Mouse (Mus musculus): ENCODE data around the gene Plekhg3.

Plekhg3 gene

DNA sequence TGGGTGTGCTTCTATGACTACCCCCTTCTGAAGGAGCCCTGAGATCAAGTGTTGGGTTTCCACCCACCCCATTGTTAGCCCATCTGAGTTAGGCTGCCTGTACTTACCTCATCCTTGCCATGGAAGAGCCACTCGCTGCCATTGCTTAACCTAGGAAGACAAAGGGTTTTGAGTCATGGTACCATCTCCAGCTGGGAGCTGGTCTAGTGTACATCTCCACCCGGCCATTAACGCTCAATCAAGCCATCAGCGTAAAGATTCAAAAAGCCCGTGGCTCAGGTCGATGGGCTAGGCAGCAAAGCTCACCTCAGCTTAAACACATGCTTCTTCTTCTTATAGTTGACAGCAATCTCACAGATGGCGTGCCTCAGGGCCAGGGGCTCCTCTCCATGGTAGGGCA, 52.8 kb downstream of the Plekhg3 start:
- DNase-seq (ENCODE audit: low read depth, low spot score) = no peak

DNA sequence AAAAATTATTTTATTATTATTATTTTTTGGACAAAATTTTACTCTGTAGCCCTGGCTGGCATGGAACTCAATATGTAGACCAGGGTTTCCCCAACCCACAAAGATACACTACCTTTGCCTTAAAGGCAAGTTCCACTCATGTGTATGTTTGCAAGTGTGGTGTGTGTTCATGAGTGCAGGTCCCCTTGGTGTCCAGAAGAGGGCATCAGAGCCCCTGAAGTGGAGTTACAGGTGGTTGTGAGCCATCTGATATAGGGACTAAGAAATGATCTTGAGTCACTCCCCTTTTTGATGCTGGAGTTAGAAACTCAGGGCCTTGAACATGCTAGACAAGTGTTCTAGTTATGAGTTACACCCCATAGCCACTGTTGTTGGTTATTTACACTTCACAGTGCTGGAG, 54.3 kb downstream of the Plekhg3 start:
- peak; percentile 72 for DNase-seq (ENCODE audit: low read depth, low spot score)

DNA sequence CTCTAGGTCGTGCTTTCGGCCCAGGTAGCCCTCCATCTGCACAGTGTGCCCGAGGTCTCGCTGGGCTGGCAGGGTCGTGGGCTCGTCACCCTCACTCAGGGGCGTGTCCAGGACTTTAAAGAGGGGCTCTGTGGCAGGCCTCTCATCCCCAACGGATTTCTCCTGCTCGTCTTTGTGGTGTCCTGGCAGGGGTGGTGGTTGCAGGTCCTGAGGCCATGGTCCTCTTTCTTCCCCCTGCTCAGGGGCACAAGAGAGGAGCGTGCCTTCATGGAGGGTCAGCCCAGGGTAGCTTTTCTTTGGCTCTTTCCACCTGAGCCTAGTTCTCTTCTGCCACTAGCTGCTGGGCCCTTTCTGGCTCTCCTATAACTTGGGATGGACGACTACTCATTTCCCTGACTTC, 56.7 kb downstream of the Plekhg3 start:
- no peak for DNase-seq (ENCODE audit: low read depth, low spot score)

DNA sequence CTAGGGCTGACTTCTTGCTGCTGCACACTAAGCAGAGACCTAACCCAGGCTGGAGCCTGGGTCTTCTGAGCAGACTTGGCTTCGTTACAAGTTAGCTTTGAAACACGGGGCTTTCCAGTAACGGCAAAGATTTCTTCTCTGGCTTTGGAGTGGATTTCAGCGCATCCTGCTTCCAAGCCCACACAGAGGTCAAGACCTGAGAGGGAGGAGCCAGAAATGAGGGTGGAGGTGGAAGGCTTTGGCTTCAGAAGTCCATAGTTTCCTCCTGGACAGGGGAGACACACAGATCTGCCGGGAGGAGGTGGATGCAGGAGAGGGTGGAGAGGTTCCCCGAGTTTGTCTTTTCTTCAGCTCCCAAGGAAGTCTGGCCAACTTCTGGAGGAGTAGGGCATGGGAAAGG, 58.8 kb downstream of the Plekhg3 start:
- no peak for DNase-seq (ENCODE audit: low read depth, low spot score)

DNA sequence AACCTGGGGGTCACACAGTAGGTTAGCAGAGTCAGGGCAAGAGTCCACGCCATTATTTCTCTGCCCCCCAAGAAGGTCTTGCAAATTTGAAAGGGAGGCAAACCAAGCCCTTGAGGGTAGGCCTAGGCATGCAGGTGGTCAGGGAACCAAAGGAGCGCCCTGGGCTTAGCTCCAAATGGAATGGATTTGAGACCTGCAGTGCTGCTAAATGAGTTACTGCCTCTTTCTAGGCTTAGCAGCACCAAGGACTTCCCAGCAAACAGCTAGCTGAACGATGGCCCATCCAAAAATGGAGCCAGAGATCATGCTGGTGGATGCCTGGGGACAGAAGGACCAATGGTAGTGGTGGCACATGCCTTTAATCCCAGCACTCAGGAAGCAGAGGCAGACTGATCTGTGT, 60.3 kb downstream of the Plekhg3 start:
- DNase-seq (ENCODE audit: low read depth, low spot score) = no peak

DNA sequence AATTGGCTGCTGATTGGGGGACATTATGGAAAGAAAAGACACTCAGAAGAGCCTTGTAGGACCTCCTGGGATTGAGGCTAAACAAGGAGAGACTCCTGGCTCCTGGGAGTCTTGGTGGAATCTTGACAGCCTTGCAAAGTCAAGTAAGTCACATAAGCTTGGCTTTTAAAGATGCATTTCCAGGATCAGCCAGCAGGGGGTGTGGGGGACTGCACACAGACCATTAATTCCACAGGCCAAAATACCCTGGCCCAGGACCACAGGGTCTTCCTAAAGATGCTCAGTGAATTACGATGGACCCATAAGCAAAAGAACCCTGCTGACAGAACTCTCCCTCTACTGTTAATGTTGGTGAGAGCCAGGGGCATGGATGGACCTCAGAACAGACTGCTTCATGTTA, 61.5 kb downstream of the Plekhg3 start:
- peak; percentile 69 for DNase-seq (ENCODE audit: low read depth, low spot score)

DNA sequence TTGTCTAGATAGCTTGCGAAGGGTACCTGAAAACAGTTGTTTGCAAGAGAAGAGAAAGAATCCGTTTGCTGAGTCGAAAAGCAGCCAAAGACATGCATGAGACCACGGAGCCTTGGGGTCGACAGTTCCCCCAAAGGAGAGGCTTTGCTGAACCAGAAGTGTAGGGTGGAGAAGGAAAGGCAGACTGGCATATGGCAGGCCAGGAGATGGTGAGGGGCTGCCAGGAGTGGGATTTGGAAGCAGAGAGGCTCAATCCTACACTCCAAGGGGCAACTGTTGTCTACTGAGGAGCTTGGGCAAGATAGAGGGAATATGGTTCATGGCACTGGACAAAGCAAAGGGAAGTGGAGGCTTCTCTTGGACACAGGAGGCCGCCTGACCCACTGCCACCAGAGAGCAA, 62.6 kb downstream of the Plekhg3 start:
- DNase-seq (ENCODE audit: low read depth, low spot score) = no peak

DNA sequence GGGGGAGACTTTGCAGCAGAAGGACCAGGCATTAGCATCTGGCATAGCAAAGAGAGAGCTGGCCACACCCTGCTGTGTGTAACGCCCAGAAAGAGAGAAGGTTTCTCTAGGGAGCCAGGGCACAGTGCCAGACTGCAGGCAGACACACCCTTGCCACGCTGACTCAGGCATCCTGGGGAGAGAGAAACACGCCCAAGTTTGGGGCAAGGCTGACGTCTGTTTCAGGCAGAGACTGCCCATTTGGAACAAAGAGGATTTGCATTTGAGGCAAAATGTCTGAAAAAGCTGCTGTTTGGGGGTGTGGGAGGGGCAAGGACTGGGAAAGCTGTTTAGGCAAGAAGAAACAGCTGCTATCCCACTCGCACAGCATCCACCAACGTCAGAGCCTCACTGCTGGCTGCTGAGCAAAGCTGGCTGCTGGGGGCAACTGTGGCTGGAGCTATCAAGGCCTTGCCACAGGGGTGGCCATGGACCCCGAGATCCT, 63.2 kb downstream of the Plekhg3 start:
- DNase-seq (ENCODE audit: low read depth, low spot score) = peak; percentile 50

DNA sequence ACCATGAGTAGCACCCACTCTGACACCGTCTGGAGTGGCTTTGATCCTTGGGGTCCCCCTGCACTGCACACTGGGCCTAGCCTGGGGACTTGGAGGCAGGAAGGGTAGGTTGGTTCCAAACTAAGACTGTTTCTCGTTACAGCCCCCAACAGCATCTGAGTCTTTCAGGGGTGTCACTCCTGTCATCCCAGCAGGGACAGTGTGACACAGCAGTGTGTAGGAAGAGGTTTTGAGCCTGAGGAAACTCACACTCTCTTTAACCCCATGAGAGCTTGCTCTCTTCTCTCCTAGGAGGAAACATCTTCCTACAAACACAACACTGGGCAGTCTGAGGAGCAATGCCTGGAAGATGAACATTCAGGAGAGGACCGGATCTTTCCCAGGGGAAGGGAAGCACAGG, 63.9 kb downstream of the Plekhg3 start:
- no peak for DNase-seq (ENCODE audit: low read depth, low spot score)

DNA sequence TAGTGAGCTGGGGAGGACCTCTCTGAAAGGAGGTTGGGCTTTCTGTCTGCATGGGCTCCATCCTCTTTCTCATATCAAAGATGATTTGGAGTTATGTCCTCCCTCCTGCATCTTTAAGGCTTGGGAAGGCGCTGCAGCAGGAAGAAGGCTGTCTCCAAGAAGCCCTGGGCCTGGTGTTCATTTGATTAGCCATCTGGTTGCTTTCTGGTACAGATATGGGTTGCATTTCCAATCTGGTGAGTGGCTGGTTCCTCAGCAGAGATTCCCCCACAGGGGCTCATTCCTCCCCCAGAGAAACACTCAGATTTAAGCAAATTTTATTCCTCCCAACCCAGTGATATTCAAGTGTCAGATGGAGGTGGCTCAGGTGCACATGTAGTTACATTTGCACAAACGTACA, 65.1 kb downstream of the Plekhg3 start:
- DNase-seq (ENCODE audit: low read depth, low spot score) = no peak

DNA sequence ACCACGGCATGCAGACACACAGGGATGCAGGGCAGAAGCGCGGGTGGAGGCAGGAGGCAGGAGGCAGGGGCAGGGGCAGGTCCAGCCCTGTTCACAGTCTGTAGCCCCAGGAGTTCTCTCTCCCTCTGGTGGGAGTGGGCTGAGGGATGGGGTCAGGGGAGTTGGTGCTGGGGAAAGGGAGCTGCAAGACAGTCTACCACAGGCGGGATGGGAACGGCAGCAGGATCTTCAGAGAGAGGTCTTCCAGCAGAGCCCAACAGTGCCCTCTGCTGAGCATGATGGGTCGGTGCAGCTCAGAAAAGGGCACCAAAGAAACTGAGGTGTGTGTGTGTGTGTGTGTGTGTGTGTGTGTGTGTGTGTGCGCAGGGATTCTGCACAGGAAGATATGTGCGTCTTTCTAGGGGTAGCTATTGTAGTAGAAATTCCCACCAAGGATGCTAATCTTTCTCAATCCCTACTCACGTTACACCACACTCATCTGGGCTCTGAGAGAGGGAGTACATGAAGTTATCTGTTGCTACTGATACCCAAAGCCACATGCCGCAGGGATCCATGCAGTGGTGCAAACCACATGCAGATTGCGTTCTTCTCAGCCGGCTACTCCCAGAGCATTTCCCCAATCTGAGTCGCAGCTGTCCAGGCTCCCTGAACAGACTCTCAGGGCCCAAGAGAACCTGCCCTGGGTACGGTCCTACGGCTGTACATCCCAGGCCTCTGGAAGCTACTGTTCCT, 65.8 kb downstream of the Plekhg3 start:
- DNase-seq (ENCODE audit: low read depth, low spot score) = peak; percentile 81

DNA sequence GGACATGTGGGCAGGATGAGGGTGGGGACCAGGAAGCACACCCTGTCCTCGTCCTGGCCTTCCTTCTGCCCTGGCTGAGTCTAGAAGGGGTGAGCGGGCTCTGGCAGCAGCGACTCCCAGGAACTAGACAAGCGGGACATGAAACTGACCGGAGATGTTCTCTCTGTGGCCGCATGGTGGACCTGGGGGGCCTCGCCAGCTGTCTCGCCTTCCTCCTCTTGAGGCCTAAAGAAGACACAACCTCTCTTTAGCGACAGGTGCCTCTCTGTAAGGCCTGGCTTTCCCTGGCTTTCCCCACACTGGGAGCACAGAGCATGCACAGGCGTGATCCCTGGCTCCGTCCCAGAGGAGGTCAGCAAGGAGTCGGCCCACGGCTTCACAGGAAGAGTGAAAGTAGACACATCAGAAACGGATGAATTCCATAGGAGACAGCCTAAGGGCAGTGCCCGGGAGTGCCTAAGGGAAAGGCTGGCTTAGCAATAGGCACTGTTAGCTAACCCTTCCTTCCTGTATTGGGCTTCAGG, 66.9 kb downstream of the Plekhg3 start:
- DNase-seq (ENCODE audit: low read depth, low spot score) = no peak

DNA sequence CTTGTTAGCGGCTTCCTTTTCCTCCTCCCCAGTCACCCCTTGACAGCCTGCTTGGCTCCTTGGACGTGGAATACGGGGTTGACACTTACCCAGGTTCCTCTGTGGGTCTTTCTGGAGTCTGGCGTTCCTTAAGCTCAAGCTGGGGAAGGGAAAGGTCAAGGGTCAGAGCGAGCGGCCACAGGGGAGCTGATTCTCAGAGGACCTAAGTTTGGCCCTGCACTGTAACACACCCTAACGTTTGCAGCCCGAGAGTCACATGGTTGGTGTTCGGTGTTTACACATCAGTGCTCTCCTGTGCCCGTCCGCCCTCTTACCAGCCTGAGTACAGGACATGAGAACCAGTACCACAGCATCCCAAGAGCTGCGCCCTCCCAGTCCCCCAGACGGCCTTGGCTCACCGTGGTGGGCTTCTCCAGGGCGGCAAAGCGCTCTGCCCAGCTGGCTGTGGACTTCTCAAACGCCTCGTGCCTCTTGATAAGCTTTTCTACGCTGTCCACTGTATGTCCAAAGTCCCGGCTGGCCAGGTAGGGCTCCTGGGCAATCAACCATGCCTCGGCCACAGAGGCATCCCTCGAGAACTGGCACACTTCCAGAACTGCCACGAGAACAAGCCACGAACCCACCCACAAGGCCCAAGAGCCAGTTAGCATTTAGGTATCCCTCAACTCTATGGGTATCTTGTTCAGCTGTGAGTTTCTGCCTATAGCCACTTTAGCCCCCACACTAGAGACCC, 67.7 kb downstream of the Plekhg3 start:
- no peak for DNase-seq (ENCODE audit: low read depth, low spot score)

DNA sequence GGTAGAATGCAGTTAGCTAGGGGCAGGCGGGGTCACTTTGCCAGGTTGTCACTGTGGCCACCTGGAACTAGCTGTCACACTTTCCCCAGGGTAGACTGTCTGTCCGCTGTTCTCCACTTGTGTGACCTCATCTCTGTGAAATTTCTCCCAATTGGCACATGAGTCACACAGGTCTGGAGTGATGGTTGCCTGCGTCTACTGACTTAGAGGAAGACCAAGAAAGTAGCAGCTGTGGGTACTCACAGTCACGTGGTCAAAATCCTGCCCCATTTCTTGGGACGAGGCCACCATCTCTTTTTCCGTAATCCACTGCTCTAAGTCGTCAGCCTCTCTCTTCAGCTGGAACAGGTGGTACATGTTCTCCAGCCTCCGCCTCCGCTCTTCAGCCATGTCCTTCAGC, 73.1 kb downstream of the Plekhg3 start:
- no peak for DNase-seq (ENCODE audit: low read depth, low spot score)

DNA sequence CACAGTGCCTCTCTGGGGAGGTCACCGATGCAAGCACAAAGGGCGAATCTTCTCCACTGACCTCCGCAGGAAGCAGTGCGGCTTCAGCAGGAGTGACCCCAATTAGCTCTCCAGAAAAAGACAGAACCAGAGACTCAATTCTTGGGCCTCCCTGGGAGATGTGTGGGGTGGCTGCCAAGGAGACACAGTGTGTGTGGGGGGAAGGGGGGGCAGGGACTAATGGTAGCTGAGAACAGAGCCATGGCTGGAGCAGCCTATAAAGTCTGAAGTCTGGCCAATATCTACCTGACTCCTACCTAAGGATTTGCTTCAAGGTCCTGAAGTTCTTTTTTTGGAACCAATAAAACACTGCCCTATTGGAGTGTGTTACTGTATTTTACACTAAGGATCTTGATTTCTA, 73.9 kb downstream of the Plekhg3 start:
- DNase-seq (ENCODE audit: low read depth, low spot score) = no peak

DNA sequence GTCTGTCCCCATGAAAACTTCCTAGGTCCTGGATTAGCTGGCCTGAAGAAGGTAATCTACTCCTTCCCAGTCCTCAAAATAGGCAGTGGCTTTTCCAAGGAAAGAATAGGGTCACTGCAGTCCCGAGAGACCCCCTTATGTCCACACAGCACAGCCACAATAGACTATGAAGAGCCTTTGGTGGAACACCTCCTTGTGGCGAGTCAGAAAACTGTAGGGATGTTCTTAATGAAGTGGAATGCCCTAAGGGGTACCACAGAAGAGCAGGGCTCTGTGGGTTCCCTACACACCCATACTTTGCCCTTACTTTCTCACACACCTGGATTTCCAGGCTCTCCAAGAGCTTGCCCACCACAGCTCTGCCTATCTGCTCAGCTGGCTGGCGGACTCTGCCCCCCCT, 75.1 kb downstream of the Plekhg3 start:
- DNase-seq (ENCODE audit: low read depth, low spot score) = peak; percentile 40

DNA sequence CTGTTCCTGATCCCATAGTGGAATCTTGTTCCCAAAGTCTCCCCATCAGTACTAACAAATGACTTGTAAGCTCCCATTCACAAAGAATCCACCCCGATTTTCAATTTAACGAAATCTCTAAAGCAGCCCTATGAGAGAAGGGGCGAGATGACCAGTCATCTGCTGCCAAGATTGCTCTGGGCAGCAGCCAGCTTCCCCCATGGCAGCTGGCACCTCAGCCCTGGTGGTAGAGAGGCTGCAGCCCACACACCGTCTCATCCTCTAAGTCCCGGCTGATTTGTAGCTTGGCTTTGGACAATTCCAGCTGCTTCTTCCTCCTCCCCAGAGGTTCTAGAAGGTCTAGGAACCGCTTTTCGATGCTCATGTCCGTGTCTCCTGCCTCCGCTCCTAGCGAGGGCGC, 77.5 kb downstream of the Plekhg3 start:
- no peak for DNase-seq (ENCODE audit: low read depth, low spot score)

DNA sequence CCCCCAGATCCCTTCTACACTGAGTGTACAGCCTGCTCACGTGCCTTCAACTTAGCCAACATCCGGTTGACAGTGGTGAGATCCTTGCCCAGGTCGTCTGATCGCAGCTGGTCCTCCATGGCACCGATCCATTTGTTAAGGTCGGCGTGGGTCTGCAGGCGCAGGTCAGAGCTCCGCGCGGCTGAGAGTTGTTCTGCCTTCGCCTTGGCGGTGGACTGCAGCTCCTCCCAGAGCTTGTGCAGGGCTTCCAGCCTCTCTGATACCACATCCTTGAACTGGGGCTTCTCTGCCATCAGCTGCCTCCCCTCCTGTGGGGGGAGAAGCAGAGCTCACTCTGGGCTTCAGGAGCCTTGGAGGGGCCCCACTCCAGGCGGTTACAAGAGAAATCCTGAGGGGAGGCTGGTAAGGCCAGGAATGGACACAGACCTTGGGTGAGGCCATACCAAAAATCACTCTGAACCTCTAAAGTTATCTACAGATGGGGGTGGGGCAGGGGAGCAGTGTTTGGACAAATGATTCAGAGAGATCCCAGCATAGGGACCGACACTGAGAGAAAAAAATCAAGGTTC, 78.4 kb downstream of the Plekhg3 start:
- DNase-seq (ENCODE audit: low read depth, low spot score) = no peak

DNA sequence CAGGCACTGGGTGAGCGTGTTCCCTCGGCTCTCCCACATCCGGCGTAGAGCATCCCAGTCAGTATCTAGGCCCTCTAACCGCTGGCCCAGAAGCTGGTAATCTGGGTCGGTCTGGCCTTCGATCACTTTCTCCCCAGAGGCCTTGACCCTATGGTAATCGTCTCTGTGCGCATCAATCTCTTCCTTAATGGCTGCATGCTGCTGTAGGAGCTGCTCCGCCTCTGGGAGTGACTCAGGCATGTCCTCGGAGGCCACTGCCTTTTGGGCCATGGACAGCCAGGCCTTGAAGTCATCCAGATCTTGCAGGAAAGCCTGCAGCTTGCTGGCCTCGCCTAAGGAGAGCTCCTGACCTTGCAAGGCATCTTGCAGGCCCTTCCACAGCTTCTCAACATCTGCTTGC, 81.9 kb downstream of the Plekhg3 start:
- no peak for DNase-seq (ENCODE audit: low read depth, low spot score)

DNA sequence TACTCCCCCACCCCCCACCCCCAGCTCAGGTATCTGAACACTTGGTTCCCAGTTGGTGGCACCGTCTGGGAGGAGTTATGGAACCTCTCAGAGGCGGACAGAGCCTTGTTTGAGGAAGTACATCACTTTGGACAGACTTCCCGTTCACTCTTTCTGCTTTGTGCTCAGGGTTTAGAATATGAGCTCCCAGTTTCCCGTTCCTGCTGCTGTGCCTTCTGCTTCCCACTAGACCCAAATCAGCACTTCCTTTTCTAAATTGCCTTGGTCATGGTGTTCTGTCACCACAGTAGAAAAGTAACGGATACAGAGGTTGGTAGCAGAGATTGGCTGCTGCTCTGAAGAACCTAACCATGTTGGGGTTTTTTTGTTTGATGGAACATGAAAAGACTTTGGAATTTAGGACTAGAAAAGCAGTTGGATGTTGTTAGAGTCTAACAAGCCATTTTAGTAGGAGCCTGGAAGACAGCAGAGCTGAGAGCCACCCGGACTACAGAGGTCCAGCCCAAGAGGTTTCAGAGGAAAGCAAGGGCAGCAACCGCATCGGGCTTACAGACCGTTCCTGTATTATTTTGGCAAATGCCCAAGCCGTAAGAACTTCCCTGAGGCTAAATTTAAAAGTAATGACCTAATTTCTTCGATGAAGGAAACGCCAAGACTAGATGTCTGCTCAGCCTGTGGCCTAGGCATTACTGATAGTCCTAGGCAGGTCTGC, 84.3 kb downstream of the Plekhg3 start:
- DNase-seq (ENCODE audit: low read depth, low spot score) = no peak

DNA sequence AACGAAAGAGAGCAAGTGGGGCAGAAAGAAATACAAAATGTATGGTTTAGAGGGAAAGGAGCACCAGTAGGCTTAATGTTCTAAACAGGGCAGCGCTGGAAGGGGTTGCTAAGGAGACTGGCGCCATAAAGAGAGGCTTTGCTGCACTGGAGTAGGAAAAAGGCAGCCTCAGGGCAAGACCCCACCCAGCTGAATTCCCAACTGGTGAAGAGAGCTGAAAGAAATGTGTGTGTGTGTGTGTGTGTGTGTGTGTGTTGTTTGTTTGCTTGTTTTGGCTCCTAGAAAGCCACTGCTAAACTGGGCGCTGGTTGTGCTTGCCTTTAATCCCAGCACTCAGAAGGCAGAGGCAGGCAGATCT, 84.9 kb downstream of the Plekhg3 start:
- peak; percentile 46 for DNase-seq (ENCODE audit: low read depth, low spot score)

DNA sequence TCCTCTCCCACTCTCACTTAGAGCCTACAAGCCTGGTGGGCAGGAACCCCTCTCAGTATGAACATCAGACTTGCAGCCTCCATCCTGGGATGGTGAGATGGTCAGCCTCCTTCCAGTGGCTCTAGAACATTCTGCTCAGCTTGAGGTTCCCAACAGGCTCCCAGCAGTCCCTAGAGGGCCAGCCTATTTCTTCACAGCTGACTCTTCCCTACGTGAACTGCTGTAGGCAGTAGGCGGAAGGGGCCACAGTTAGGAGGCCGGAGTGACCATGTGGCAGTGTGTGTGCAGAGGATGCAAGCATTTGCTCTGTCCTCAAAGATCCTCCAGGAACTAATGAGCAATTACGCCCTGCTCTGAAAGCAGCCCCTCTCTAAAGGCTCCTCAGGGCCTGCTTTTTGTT, 87.5 kb downstream of the Plekhg3 start:
- no peak for DNase-seq (ENCODE audit: low read depth, low spot score)
